Mouse (Mus musculus) hindbrain, embryonic 16.5 days (tissue): ENCODE results near the gene Bmp10. TPM values are rescaled to one million over a fixed set of nuclear protein-coding genes. Genes with fewer than 3 reads are reported as not detected.
A peak's percentile ranks its signal among the peaks of the same experiment; 100 is the strongest.

Experiments
- ATAC-seq: fragments of 200-750 bp; cut with Nextera tagmentation; 2 replicates; pipeline ENCODE4 v1.8.0; 2017; ENCODE audit warnings: moderate TSS enrichment, moderate library complexity
- H3K27ac ChIP-seq: fragments of 300-500 bp; sonication (generic); 2 replicates; pipeline ENCODE4 v1.5.1; 2014; ENCODE audit warnings: low read depth, mild to moderate bottlenecking, control low read depth, low read length, moderate library complexity
- H3K27me3 ChIP-seq: fragments of 300-500 bp; sonication (generic); replicated peaks from 2 replicates; pipeline ENCODE4 v1.6.1; 2014; ENCODE audit warnings: low read length; ENCODE audit not compliant: control insufficient read depth, insufficient read depth
- H3K36me3 ChIP-seq: fragments of 300-500 bp; sonication (generic); 2 replicates; pipeline ENCODE4 v1.6.1; 2014; ENCODE audit warnings: mild to moderate bottlenecking, low read length, moderate library complexity, mixed read lengths; ENCODE audit not compliant: control insufficient read depth, insufficient read depth
- H3K4me1 ChIP-seq: fragments of 300-500 bp; sonication (generic); 2 replicates; pipeline ENCODE4 v1.6.1; 2014; ENCODE audit warnings: low read depth, low read length; ENCODE audit not compliant: control insufficient read depth, insufficient read depth
- H3K4me2 ChIP-seq: fragments of 300-500 bp; sonication (generic); 2 replicates; pipeline ENCODE4 v1.6.1; 2014; ENCODE audit warnings: mild to moderate bottlenecking, low read length, control low read depth, moderate library complexity
- H3K4me3 ChIP-seq: fragments of 300-500 bp; sonication (generic); 2 replicates; pipeline ENCODE4 v1.5.1; 2014; ENCODE audit warnings: mild to moderate bottlenecking, low read length, control low read depth, moderate library complexity
- H3K9ac ChIP-seq: fragments of 300-500 bp; sonication (generic); 2 replicates; pipeline ENCODE4 v1.6.1; 2014; ENCODE audit warnings: low read depth, mild to moderate bottlenecking, control low read depth, low read length, moderate library complexity
- H3K9me3 ChIP-seq: fragments of 300-500 bp; sonication (generic); 2 replicates; pipeline ENCODE4 v1.6.1; 2014; ENCODE audit warnings: mild to moderate bottlenecking, low read length, moderate library complexity; ENCODE audit not compliant: control insufficient read depth
- WGBS: fragments of 180-500 bp; shearing (Covaris S2); extraction: QIAGEN DNeasy Blood & Tissue Kit; methylation state at CpG from one replicate; pipeline ENCODE4 v1.1.7; 2014; 5-methylcytosine and 5-hydroxymethylcytosine counted together
- polyA plus RNA-seq: library from polyadenylated mRNA; unstranded; fragments of >200 nt; fragmentation: Nextera tagmentation; extraction: Ambion mirVana; gene quantifications from 2 replicates; pipeline ENCODE4 v1.2.1, GENCODE M21; 2015

Gene Bmp10
- polyA plus RNA-seq, result not detected in 2 replicates

- Histone ChIP-seq H3K9ac (no peak within 1 kb of the TSS), H3K27ac (no peak within 1 kb of the TSS), H3K4me1 (no peaks in the 10 kb centered on the region), H3K27me3 (no peaks in the 10 kb centered on the region), H3K4me3 (no peak within 1 kb of the TSS), H3K4me2 (no peak within 1 kb of the TSS), H3K36me3 (no peaks in the 10 kb centered on the region), H3K9me3 (no peaks in the 10 kb centered on the region)
- 78% methylated on average over 7 of the region's 7 CpGs for WGBS
- no peak for ATAC-seq
These were observed at the start of gene Bmp10 for GRCm38 (mm10) chr6:87428487-87429044. Gene Bmp10 (plus strand): TSS chr6:87428994.

- ATAC-seq, result peak; percentile 74
- WGBS, result 7% methylated on average over 24 of the region's 24 CpGs
- H3K9me3 ChIP-seq, result no peaks in the 10 kb centered on the region
- no peaks in the 10 kb centered on the region for H3K36me3 ChIP-seq
- H3K9ac ChIP-seq, result peak overlapping the region; percentile 52
- peak overlapping the region; percentile 75 for H3K4me2 ChIP-seq
- H3K27me3 ChIP-seq, result no peaks in the 10 kb centered on the region
- peaks cover 6% of the 10 kb centered on the region for H3K4me1 ChIP-seq
- no peak overlapping the region for H3K27ac ChIP-seq
- peak overlapping the region; percentile 44 for H3K4me3 ChIP-seq
These were observed 44.7 kb upstream of the Bmp10 start for GRCm38 (mm10) chr6:87383926-87384691.

GRCm38 (mm10) chr6:87384761-87385160 lies 44.0 kb upstream of the Bmp10 start:
- Histone ChIP-seq H3K4me3 (no peak overlapping the region), H3K9me3 (no peaks in the 10 kb centered on the region), H3K9ac (no peak overlapping the region), H3K4me2 (peak overlapping the region; percentile 75), H3K36me3 (no peaks in the 10 kb centered on the region), H3K27ac (no peak overlapping the region), H3K27me3 (no peaks in the 10 kb centered on the region), H3K4me1 (peaks cover 6% of the 10 kb centered on the region)
- WGBS, result 66% methylated on average over 5 of the region's 6 CpGs
- ATAC-seq, result no peak

- ATAC-seq, result no peak
- H3K4me3 ChIP-seq, result no peak overlapping the region
- peaks cover 6% of the 10 kb centered on the region for H3K4me1 ChIP-seq
- no peak overlapping the region for H3K27ac ChIP-seq
- H3K9ac ChIP-seq, result no peak overlapping the region
- no peaks in the 10 kb centered on the region for H3K9me3 ChIP-seq
- H3K36me3 ChIP-seq, result no peaks in the 10 kb centered on the region
- H3K4me2 ChIP-seq, result no peak overlapping the region
- WGBS, result 12% methylated on average over 7 of the region's 7 CpGs
- H3K27me3 ChIP-seq, result no peaks in the 10 kb centered on the region
These were observed 42.6 kb upstream of the Bmp10 start for GRCm38 (mm10) chr6:87386203-87386602.

GRCm38 (mm10) chr6:87386681-87387080 lies 42.1 kb upstream of the Bmp10 start:
- no peaks in the 10 kb centered on the region for H3K9me3 ChIP-seq
- ATAC-seq, result no peak
- H3K27me3 ChIP-seq, result no peaks in the 10 kb centered on the region
- H3K4me2 ChIP-seq, result no peak overlapping the region
- no peak overlapping the region for H3K9ac ChIP-seq
- 85% methylated on average over 10 of the region's 10 CpGs for WGBS
- H3K4me3 ChIP-seq, result no peak overlapping the region
- H3K4me1 ChIP-seq, result peaks cover 6% of the 10 kb centered on the region
- H3K36me3 ChIP-seq, result no peaks in the 10 kb centered on the region
- no peak overlapping the region for H3K27ac ChIP-seq

- Histone ChIP-seq H3K27ac (no peak within 1 kb of the TSS), H3K4me2 (no peak within 1 kb of the TSS), H3K9me3 (no peaks in the 10 kb centered on the region), H3K36me3 (no peaks in the 10 kb centered on the region), H3K27me3 (no peaks in the 10 kb centered on the region), H3K4me1 (peaks cover 6% of the 10 kb centered on the region), H3K9ac (no peak within 1 kb of the TSS), H3K4me3 (no peak within 1 kb of the TSS)
- WGBS, result 62% methylated on average over 7 of the region's 7 CpGs
- ATAC-seq, result no peak
These were observed 39.9 kb upstream of the Bmp10 start, which contains the start of gene Gkn3 for GRCm38 (mm10) chr6:87388877-87389276. Gene Gkn3 (minus strand): TSS chr6:87388935.

- no peak overlapping the region for H3K4me3 ChIP-seq
- H3K36me3 ChIP-seq, result no peaks in the 10 kb centered on the region
- no peaks in the 10 kb centered on the region; the same call in 1 of the 2 replicates for H3K4me1 ChIP-seq
- H3K9ac ChIP-seq, result no peak overlapping the region
- H3K27ac ChIP-seq, result no peak overlapping the region
- 44% methylated on average over 5 of the region's 5 CpGs for WGBS
- H3K27me3 ChIP-seq, result no peaks in the 10 kb centered on the region
- no peaks in the 10 kb centered on the region for H3K9me3 ChIP-seq
- no peak for ATAC-seq
- no peak overlapping the region for H3K4me2 ChIP-seq
These were observed 39.3 kb upstream of the Bmp10 start for GRCm38 (mm10) chr6:87389455-87389989.

GRCm38 (mm10) chr6:87393466-87394205 lies 35.2 kb upstream of the Bmp10 start:
- H3K4me3 ChIP-seq, result no peak overlapping the region
- no peaks in the 10 kb centered on the region for H3K36me3 ChIP-seq
- WGBS, result 73% methylated on average over 8 of the region's 8 CpGs
- no peaks in the 10 kb centered on the region for H3K27me3 ChIP-seq
- ATAC-seq, result no peak
- no peak overlapping the region for H3K9ac ChIP-seq
- H3K4me1 ChIP-seq, result no peaks in the 10 kb centered on the region
- no peak overlapping the region for H3K4me2 ChIP-seq
- H3K9me3 ChIP-seq, result no peaks in the 10 kb centered on the region
- H3K27ac ChIP-seq, result no peak overlapping the region

GRCm38 (mm10) chr6:87394783-87395182 lies 34.0 kb upstream of the Bmp10 start:
- no peak overlapping the region for H3K9ac ChIP-seq
- H3K9me3 ChIP-seq, result no peaks in the 10 kb centered on the region
- H3K27ac ChIP-seq, result no peak overlapping the region
- H3K4me3 ChIP-seq, result no peak overlapping the region
- H3K4me1 ChIP-seq, result no peaks in the 10 kb centered on the region
- no peak overlapping the region for H3K4me2 ChIP-seq
- H3K27me3 ChIP-seq, result no peaks in the 10 kb centered on the region
- 86% methylated on average over 9 of the region's 9 CpGs for WGBS
- no peak for ATAC-seq
- no peaks in the 10 kb centered on the region for H3K36me3 ChIP-seq
